Comparison of ENCODE assay signal across 11 mouse cellular contexts in the genomic region with DNA sequence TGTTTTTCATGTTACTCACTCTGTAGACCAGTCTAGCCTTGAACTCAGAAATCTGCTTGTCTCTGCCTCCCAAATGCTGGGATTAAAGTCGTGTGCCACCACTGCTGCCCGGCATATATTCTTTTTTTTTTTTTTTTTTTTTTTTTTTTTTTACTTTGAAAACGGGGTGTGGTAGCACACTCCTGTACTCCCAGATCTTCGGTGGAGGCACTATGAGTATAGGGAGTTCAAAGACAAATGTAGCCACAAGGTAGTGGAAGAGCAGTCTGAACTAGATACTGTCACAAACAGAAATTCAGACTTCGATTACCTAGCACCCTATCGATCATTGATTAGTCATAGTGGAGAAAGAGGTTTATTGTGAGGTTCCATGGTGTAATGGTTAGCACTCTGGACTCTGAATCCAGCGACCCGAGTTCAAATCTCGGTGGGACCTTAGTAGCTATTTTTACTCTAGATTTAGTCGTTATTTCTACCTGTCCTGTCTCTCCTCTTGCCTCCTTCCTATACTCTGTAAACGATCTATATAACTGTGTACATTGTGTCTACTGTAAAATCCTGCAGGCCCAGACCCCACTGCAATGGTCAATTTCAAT. TPM values are rescaled to one million over a fixed set of nuclear protein-coding genes. Genes with fewer than 3 reads are reported as not detected.
DNase-seq lines count a peak whose midpoint lies in the region; ATAC-seq lines count a peak whose summit lies in the region.
"Had no signal": no experiment of that assay in that cellular context is flagged by ENCODE, and none has a peak within 500 bp of the region (broad histone marks: within the 10 kb centered on the region; RNA-seq: fewer than 3 reads in every experiment).

No protein-coding gene starts in this region.

- no peak for DNase-seq in forebrain, embryonic 10.5 days (ENCODE audit: extremely low spot score, low spot score)
- DNase-seq in naive thymus-derived CD4-positive, alpha-beta T cell, adult 2 months (ENCODE audit: low read depth): peak; percentile 55
- no peak for DNase-seq in cerebellum, postnatal 36 days
- no peak for DNase-seq in frontal cortex, postnatal 10 days (ENCODE audit: low spot score in 2 of 2)
- DNase-seq: cerebellum, adult 8-10 months had no signal

- no peak overlapping the region for H3K4me2 ChIP-seq in forebrain, embryonic 13.5 days
- H3K4me2 ChIP-seq in neural tube, embryonic 13.5 days: 0 out of 2 replicates have a peak overlapping the region, but pooled peaks have one; percentile 55
- no peak overlapping the region for H3K4me2 ChIP-seq in neural tube, embryonic 15.5 days
- peak overlapping the region; percentile 93 for H3K4me2 ChIP-seq in heart, embryonic 16.5 days (ENCODE audit: low read depth, low read length)

- no peak overlapping the region for H3K27ac ChIP-seq in forebrain, embryonic 10.5 days
- no peak overlapping the region for H3K27ac ChIP-seq in forebrain, embryonic 13.5 days
- H3K27ac ChIP-seq in neural tube, embryonic 13.5 days (replicated peaks): no peak overlapping the region
- no peak overlapping the region for H3K27ac ChIP-seq in neural tube, embryonic 15.5 days (replicated peaks)
- no peak overlapping the region for H3K27ac ChIP-seq in heart, embryonic 16.5 days (ENCODE audit: low read length)
- H3K27ac ChIP-seq: heart, adult 2 months; left cerebral cortex, adult 2 months had no signal

- peaks cover 20% of the 10 kb centered on the region for H3K4me1 ChIP-seq in forebrain, embryonic 10.5 days
- peaks cover 18% of the 10 kb centered on the region for H3K4me1 ChIP-seq in forebrain, embryonic 13.5 days
- peaks cover 16% of the 10 kb centered on the region for H3K4me1 ChIP-seq in neural tube, embryonic 13.5 days (replicated peaks)
- peaks cover 14% of the 10 kb centered on the region for H3K4me1 ChIP-seq in neural tube, embryonic 15.5 days
- H3K4me1 ChIP-seq in heart, embryonic 16.5 days (ENCODE audit: control insufficient read depth, insufficient read depth, low read length): peaks cover 3% of the 10 kb centered on the region; the same call in 1 of the 2 replicates

- no peaks in the 10 kb centered on the region for H3K36me3 ChIP-seq in forebrain, embryonic 10.5 days (replicated peaks)
- no peaks in the 10 kb centered on the region for H3K36me3 ChIP-seq in forebrain, embryonic 13.5 days (ENCODE audit: poor library complexity, severe bottlenecking)
- H3K36me3 ChIP-seq in neural tube, embryonic 13.5 days: no peaks in the 10 kb centered on the region
- no peaks in the 10 kb centered on the region for H3K36me3 ChIP-seq in neural tube, embryonic 15.5 days
- no peaks in the 10 kb centered on the region for H3K36me3 ChIP-seq in heart, embryonic 16.5 days (ENCODE audit: control insufficient read depth, insufficient read depth)

- H3K27me3 ChIP-seq in forebrain, embryonic 10.5 days (ENCODE audit: poor library complexity, severe bottlenecking): peaks cover 12% of the 10 kb centered on the region; the same call in 1 of the 2 replicates
- H3K27me3 ChIP-seq in forebrain, embryonic 13.5 days: peaks cover 50% of the 10 kb centered on the region
- peaks cover 87% of the 10 kb centered on the region for H3K27me3 ChIP-seq in neural tube, embryonic 13.5 days
- H3K27me3 ChIP-seq in neural tube, embryonic 15.5 days (replicated peaks): peaks cover 52% of the 10 kb centered on the region
- H3K27me3 ChIP-seq in heart, embryonic 16.5 days (ENCODE audit: control insufficient read depth, insufficient read depth, low read length): peaks cover 7% of the 10 kb centered on the region; the same call in 1 of the 2 replicates

- WGBS in forebrain, embryonic 10.5 days: 3% methylated on average over 11 of the region's 11 CpGs
- WGBS in forebrain, embryonic 13.5 days: 5% methylated on average over 11 of the region's 11 CpGs
- WGBS in neural tube, embryonic 13.5 days: 3% methylated on average over 11 of the region's 11 CpGs
- 3% methylated on average over 11 of the region's 11 CpGs for WGBS in neural tube, embryonic 15.5 days
- 6% methylated on average over 11 of the region's 11 CpGs for WGBS in heart, embryonic 16.5 days

- no peak overlapping the region for H3K9ac ChIP-seq in forebrain, embryonic 13.5 days
- no peak overlapping the region for H3K9ac ChIP-seq in neural tube, embryonic 13.5 days
- H3K9ac ChIP-seq in neural tube, embryonic 15.5 days (replicated peaks): no peak overlapping the region
- no peak overlapping the region for H3K9ac ChIP-seq in heart, embryonic 16.5 days (ENCODE audit: low read length)

- H3K4me3 ChIP-seq in forebrain, embryonic 10.5 days: peak overlapping the region; percentile 66
- H3K4me3 ChIP-seq in forebrain, embryonic 13.5 days: no peak overlapping the region
- H3K4me3 ChIP-seq in neural tube, embryonic 13.5 days: no peak overlapping the region
- no peak overlapping the region for H3K4me3 ChIP-seq in neural tube, embryonic 15.5 days (replicated peaks)
- no peak overlapping the region for H3K4me3 ChIP-seq in heart, embryonic 16.5 days (ENCODE audit: low read length)
- H3K4me3 ChIP-seq: left cerebral cortex, adult 2 months had no signal

- ATAC-seq in forebrain, embryonic 13.5 days: no peak
- no peak for ATAC-seq in neural tube, embryonic 13.5 days (ENCODE audit: low read depth)
- ATAC-seq in neural tube, embryonic 15.5 days (ENCODE audit: low FRiP score): no peak
- ATAC-seq in heart, embryonic 16.5 days (replicated peaks; ENCODE audit: extremely low read depth, insufficient read depth, low FRiP score): no peak

- no peaks in the 10 kb centered on the region for H3K9me3 ChIP-seq in forebrain, embryonic 10.5 days
- H3K9me3 ChIP-seq in forebrain, embryonic 13.5 days (replicated peaks): no peaks in the 10 kb centered on the region
- no peaks in the 10 kb centered on the region for H3K9me3 ChIP-seq in neural tube, embryonic 13.5 days
- H3K9me3 ChIP-seq in neural tube, embryonic 15.5 days (replicated peaks): no peaks in the 10 kb centered on the region
- H3K9me3 ChIP-seq in heart, embryonic 16.5 days (replicated peaks; ENCODE audit: control insufficient read depth, low read length): no peaks in the 10 kb centered on the region

RNA-seq across cellular contexts. Expression of a gene that starts 25.0 kb away (rescaled TPM):
- 24.3 and 26.8 TPM in 2 replicates for polyA plus RNA-seq in forebrain, embryonic 10.5 days (2016; fragmentation: Nextera tagmentation; extraction: Ambion mirVana)
- 25.4 and 29.2 TPM in 2 replicates for polyA plus RNA-seq in forebrain, embryonic 13.5 days (2015; fragmentation: Nextera tagmentation; extraction: Ambion mirVana)
- polyA plus RNA-seq in neural tube, embryonic 13.5 days (2015; fragmentation: Nextera tagmentation; extraction: Ambion mirVana): 16.0 and 16.3 TPM in 2 replicates
- polyA plus RNA-seq in neural tube, embryonic 15.5 days (2015; fragmentation: Nextera tagmentation; extraction: Ambion mirVana): 10.3 and 11.5 TPM in 2 replicates
- 2.9 and 4.7 TPM in 2 replicates for polyA plus RNA-seq in heart, embryonic 16.5 days (2015; fragmentation: Nextera tagmentation; extraction: Ambion mirVana)

Comparison
In these comparisons a context has a peak if more than half of its experiments do, and no peak if none do; other contexts are left out.
1. H3K4me2 ChIP-seq: peak in neural tube, embryonic 13.5 days (single experiment) and heart, embryonic 16.5 days (single experiment); none in forebrain, embryonic 13.5 days (single experiment) and neural tube, embryonic 15.5 days (single experiment).